Mouse (Mus musculus) stomach, embryonic 16.5 days (tissue): Measurements from ENCODE around the gene Kif1c. TPM values are rescaled to one million over a fixed set of nuclear protein-coding genes. Genes with fewer than 3 reads are reported as not detected.
A peak's percentile ranks its signal among the peaks of the same experiment; 100 is the strongest.

Experiments
- ATAC-seq: fragments of 200-750 bp; cut with Nextera tagmentation; 2 replicates; pipeline ENCODE4 v1.8.0; 2017; ENCODE audit warnings: moderate number of reproducible peaks, moderate TSS enrichment; ENCODE audit not compliant: insufficient read depth, low FRiP score
- H3K27ac ChIP-seq: fragments of 300-500 bp; sonication (generic); 2 replicates; pipeline ENCODE4 v1.5.1; 2014; ENCODE audit warnings: low read length
- H3K27me3 ChIP-seq: fragments of 300-500 bp; sonication (generic); 2 replicates; pipeline ENCODE4 v1.6.1; 2014; ENCODE audit warnings: low read length, control low read depth, mixed read lengths; ENCODE audit not compliant: control insufficient read depth, insufficient read depth
- H3K36me3 ChIP-seq: fragments of 300-500 bp; sonication (generic); 2 replicates; pipeline ENCODE4 v1.6.1; 2014; ENCODE audit warnings: low read length; ENCODE audit not compliant: control insufficient read depth, insufficient read depth
- H3K4me1 ChIP-seq: fragments of 300-500 bp; sonication (generic); 2 replicates; pipeline ENCODE4 v1.6.1; 2014; ENCODE audit warnings: low read length, control low read depth, mixed read lengths; ENCODE audit not compliant: control insufficient read depth, insufficient read depth
- H3K4me2 ChIP-seq: fragments of 300-500 bp; sonication (generic); 2 replicates; pipeline ENCODE4 v1.6.1; 2014; ENCODE audit warnings: low read depth, low read length, mixed read lengths
- H3K4me3 ChIP-seq: fragments of 300-500 bp; sonication (generic); replicated peaks from 2 replicates; pipeline ENCODE4 v1.5.1; 2014; ENCODE audit warnings: mild to moderate bottlenecking, low read length
- H3K9ac ChIP-seq: fragments of 300-500 bp; sonication (generic); 2 replicates; pipeline ENCODE4 v1.6.1; 2014; ENCODE audit warnings: low read length
- H3K9me3 ChIP-seq: fragments of 300-500 bp; sonication (generic); replicated peaks from 2 replicates; pipeline ENCODE4 v1.6.1; 2016; ENCODE audit warnings: low read length, control low read depth; ENCODE audit not compliant: control insufficient read depth
- WGBS: fragments of 180-500 bp; shearing (Covaris S2); extraction: QIAGEN DNeasy Blood & Tissue Kit; methylation state at CpG from one replicate; pipeline ENCODE4 v1.1.7; 2014; 5-methylcytosine and 5-hydroxymethylcytosine counted together
- polyA plus RNA-seq: library from polyadenylated mRNA; unstranded; fragments of >200 nt; fragmentation: Nextera tagmentation; extraction: Ambion mirVana; gene quantifications from 2 replicates; pipeline ENCODE4 v1.2.1, GENCODE M21; 2015

Kif1c gene
- polyA plus RNA-seq, 1 experiment from 2014 or later: 3.0 TPM

- Histone ChIP-seq H3K9me3 (no peaks in the 10 kb centered on the region), H3K27me3 (no peaks in the 10 kb centered on the region), H3K9ac (peak overlapping the region; percentile 95), H3K4me1 (peaks cover 22% of the 10 kb centered on the region), H3K36me3 (0 out of 2 replicates have a peak, but pooled peaks cover 4% of the 10 kb centered on the region), H3K4me2 (peak overlapping the region; percentile 66), H3K27ac (peak overlapping the region; percentile 98; the same call in 1 of the 2 replicates), H3K4me3 (peak overlapping the region; percentile 95)
- 8% methylated on average over 10 of the region's 10 CpGs for WGBS
- no peak for ATAC-seq
Observed at GRCm38 (mm10) chr11:70701221-70701955, 1.0 kb downstream of the Kif1c start.

DNA sequence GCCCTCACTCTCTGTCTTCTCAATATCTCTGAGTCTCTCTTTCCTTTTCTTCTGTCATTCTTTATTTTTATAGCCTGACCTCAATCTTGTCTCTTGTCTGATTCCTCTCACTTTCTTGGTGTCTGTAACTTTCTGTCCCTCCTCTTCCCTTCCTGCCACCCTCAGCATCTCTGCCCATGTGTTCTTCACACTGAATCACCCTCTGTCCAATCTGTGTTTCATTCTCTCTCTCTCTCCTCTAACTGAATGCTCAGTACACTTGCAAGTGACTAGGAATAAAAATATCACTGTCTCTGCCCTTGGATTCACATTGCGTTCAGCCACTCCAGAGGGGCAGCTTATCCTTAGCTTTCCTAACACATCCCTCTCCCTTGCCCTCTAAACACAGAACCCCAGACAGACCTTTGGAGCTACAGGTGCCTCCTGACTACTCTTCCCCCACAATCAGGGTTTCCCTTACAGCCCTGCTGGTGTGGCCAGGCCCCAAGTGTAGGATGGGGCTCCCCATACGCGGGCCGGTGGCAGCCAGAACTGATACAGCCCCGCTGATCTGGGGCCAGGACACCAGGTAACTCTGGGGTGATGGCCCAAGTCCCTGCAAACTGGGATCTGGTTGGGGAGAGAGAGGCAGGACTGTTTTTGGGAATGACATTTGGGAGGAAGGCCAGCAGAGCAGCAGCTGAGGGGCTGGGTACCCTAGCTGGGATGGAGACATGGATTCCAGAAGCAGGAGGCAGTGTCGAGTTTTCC is 1.8 kb downstream of the Kif1c start:
- H3K36me3 ChIP-seq: peaks cover 8% of the 10 kb centered on the region; the same call in 1 of the 2 replicates
- 0 out of 2 replicates have a peak overlapping the region, but pooled peaks have one; percentile 98 for H3K27ac ChIP-seq
- peaks cover 22% of the 10 kb centered on the region for H3K4me1 ChIP-seq
- H3K4me2 ChIP-seq: peak overlapping the region; percentile 66
- WGBS: 78% methylated on average over 6 of the region's 6 CpGs
- peak overlapping the region; percentile 61 for H3K9ac ChIP-seq
- no peak for ATAC-seq
- H3K27me3 ChIP-seq: no peaks in the 10 kb centered on the region
- H3K9me3 ChIP-seq: no peaks in the 10 kb centered on the region
- H3K4me3 ChIP-seq: peak overlapping the region; percentile 95

GRCm38 (mm10) chr11:70702781-70703180 is 2.4 kb downstream of the Kif1c start:
- H3K9me3 ChIP-seq: no peaks in the 10 kb centered on the region
- WGBS: 69% methylated on average over 6 of the region's 6 CpGs
- H3K4me3 ChIP-seq: no peak overlapping the region
- no peak overlapping the region for H3K27ac ChIP-seq
- peaks cover 9% of the 10 kb centered on the region; the same call in 1 of the 2 replicates for H3K36me3 ChIP-seq
- peak overlapping the region; percentile 61; the same call in 1 of the 2 replicates for H3K9ac ChIP-seq
- no peak overlapping the region for H3K4me2 ChIP-seq
- no peak for ATAC-seq
- peaks cover 22% of the 10 kb centered on the region for H3K4me1 ChIP-seq
- H3K27me3 ChIP-seq: no peaks in the 10 kb centered on the region

DNA sequence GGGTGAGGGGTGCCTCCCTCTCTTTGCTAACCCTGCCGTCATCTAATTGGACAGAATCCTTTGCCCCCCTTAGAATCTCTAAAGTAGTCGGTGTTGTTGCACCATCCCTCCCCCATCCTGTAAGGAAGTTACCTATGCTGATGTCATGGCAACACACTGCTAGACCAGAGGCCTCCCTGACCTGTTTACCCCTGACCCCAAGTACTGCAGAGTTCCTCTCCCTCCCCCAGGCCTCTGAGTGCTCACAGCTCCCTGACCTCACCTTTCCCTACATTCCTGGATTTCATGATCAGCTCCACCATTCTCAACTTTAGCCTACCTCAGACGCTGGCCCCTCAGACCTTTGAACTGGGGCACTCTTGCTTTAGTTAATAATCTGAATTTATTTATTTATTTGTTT is 5.8 kb downstream of the Kif1c start:
- ATAC-seq: no peak
- H3K9me3 ChIP-seq: no peaks in the 10 kb centered on the region
- no peak overlapping the region for H3K4me2 ChIP-seq
- H3K36me3 ChIP-seq: peaks cover 14% of the 10 kb centered on the region
- peaks cover 17% of the 10 kb centered on the region for H3K4me1 ChIP-seq
- no peak overlapping the region for H3K9ac ChIP-seq
- H3K4me3 ChIP-seq: no peak overlapping the region
- 65% methylated on average over 3 of the region's 3 CpGs for WGBS
- no peaks in the 10 kb centered on the region for H3K27me3 ChIP-seq
- H3K27ac ChIP-seq: no peak overlapping the region

GRCm38 (mm10) chr11:70711026-70711425 is 10.7 kb downstream of the Kif1c start:
- peaks cover 15% of the 10 kb centered on the region for H3K36me3 ChIP-seq
- no peak overlapping the region for H3K4me2 ChIP-seq
- no peaks in the 10 kb centered on the region for H3K9me3 ChIP-seq
- H3K27me3 ChIP-seq: no peaks in the 10 kb centered on the region
- no peak overlapping the region for H3K27ac ChIP-seq
- H3K4me3 ChIP-seq: no peak overlapping the region
- no peak for ATAC-seq
- 93% methylated on average over 10 of the region's 10 CpGs for WGBS
- H3K4me1 ChIP-seq: no peaks in the 10 kb centered on the region
- H3K9ac ChIP-seq: no peak overlapping the region

GRCm38 (mm10) chr11:70713222-70713621 is 12.9 kb downstream of the Kif1c start:
- Histone ChIP-seq H3K4me3 (no peak overlapping the region), H3K4me2 (no peak overlapping the region), H3K27me3 (no peaks in the 10 kb centered on the region), H3K9me3 (no peaks in the 10 kb centered on the region), H3K4me1 (no peaks in the 10 kb centered on the region), H3K9ac (no peak overlapping the region), H3K36me3 (peaks cover 9% of the 10 kb centered on the region; the same call in 1 of the 2 replicates), H3K27ac (no peak overlapping the region)
- WGBS: 64% methylated on average over 6 of the region's 6 CpGs
- no peak for ATAC-seq

DNA sequence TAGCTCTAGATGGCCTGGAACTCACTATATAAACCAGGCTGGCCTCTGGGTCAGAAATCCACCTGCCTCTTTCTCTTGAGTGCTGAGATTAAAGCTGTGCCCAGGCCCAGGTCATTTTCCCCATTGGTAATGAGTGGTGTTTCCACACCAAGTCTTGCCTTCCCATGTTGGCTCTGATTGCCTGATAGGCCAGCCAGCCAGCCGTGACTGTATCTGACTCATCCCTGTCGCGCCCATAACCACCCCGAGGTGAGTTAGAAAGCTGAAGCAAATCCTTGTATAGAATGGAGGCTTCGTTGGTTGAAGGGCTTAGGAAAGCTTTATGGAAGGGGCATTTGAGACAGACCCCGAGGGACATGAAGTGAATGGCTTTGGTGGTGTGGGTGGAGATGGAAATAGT is 15.5 kb downstream of the Kif1c start:
- H3K36me3 ChIP-seq: peaks cover 16% of the 10 kb centered on the region
- ATAC-seq: no peak
- WGBS: 82% methylated on average over 6 of the region's 6 CpGs

DNA sequence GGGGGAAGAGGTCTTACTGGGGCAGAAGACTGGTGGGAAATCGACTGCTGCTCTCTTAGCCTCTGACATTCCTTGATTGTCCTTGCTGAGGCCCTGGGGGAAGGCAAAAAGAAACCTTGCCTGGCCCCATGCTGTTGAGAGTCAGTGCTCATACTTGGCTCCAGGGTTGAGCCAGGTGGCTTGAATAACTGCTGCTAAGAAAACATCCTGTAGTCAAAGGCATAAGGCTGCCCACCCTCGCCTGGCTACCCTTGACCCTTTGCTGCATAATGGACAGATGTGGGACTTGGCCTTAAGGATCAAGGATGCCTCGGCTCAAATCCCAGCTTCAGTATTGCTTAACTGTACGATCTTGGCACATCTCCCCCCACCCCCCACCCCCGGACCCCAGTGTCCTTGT is 18.1 kb downstream of the Kif1c start:
- H3K4me2 ChIP-seq: no peak overlapping the region
- H3K9ac ChIP-seq: no peak overlapping the region
- ATAC-seq: no peak
- no peaks in the 10 kb centered on the region for H3K9me3 ChIP-seq
- no peak overlapping the region for H3K4me3 ChIP-seq
- H3K4me1 ChIP-seq: no peaks in the 10 kb centered on the region
- H3K27ac ChIP-seq: no peak overlapping the region
- WGBS: 81% methylated on average over 5 of the region's 5 CpGs
- no peaks in the 10 kb centered on the region for H3K27me3 ChIP-seq
- peaks cover 25% of the 10 kb centered on the region for H3K36me3 ChIP-seq

More for the DNA sequence above, 15.5 kb downstream of the Kif1c start:
- Histone ChIP-seq H3K4me3 (no peak overlapping the region), H3K27ac (no peak overlapping the region), H3K4me1 (no peaks in the 10 kb centered on the region), H3K4me2 (no peak overlapping the region), H3K9me3 (no peaks in the 10 kb centered on the region), H3K27me3 (no peaks in the 10 kb centered on the region), H3K9ac (no peak overlapping the region)

DNA sequence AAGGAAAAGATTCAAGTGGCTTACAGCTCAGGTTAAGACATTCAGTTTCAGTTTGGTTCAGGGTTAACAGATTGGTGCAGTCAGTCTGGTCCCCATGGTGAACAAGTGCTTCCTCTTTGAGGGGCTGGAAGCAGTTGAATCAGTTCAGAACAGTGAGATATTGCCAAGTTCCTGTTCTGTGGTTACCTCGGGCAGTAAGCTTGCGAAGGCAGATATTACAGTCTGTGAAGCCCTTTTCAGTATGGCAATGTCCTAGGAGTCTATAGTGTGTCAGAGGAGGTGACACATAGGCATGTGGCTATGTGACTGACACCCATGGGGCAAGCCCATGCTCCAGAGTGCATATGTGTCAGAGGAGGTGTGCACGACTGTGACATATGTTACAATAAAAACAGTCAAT is 20.2 kb downstream of the Kif1c start:
- no peak for ATAC-seq
- Histone ChIP-seq H3K27me3 (no peaks in the 10 kb centered on the region), H3K9me3 (no peaks in the 10 kb centered on the region), H3K36me3 (peaks cover 34% of the 10 kb centered on the region), H3K4me1 (no peaks in the 10 kb centered on the region), H3K4me2 (no peak overlapping the region), H3K4me3 (no peak overlapping the region), H3K27ac (no peak overlapping the region), H3K9ac (no peak overlapping the region)
- WGBS: 83% methylated on average over 3 of the region's 3 CpGs
